Mouse (Mus musculus): ENCODE data around the gene Wap. TPM values are rescaled to one million over a fixed set of nuclear protein-coding genes. Genes with fewer than 3 reads are reported as not detected.

Wap gene
- not detected in 2 replicates for polyA plus RNA-seq (2011; ENCODE audit: insufficient read depth, insufficient read length, low replicate concordance, missing spikeins)

- TF ChIP-seq POLR2A (IDR thresholded peaks at IDR 0.05; ENCODE audit: borderline replicate concordance, control insufficient read depth, low read depth, low read length) (no peak), CTCF (IDR thresholded peaks at IDR 0.05; ENCODE audit: control insufficient read depth, insufficient read depth, low read length) (no peak)
- no peak within 1 kb of the TSS for H3K4me3 ChIP-seq (replicated peaks; ENCODE audit: control insufficient read depth, low read depth, low read length)
- H3K27ac ChIP-seq (ENCODE audit: control insufficient read depth, insufficient read depth, low read depth, low read length, poor library complexity), result no peak within 1 kb of the TSS
- 88% methylated on average over 4 of the region's 4 CpGs for WGBS
- no peaks in the 10 kb centered on the region for H3K4me1 ChIP-seq (ENCODE audit: control insufficient read depth, insufficient read depth, low read length)
Observed at GRCm38 (mm10) chr11:6638537-6638936, at the start of gene Wap. Wap (minus strand) TSS chr11:6638637.

- no peaks in the 10 kb centered on the region for H3K4me1 ChIP-seq (ENCODE audit: control insufficient read depth, insufficient read depth, low read length)
- H3K27ac ChIP-seq (ENCODE audit: control insufficient read depth, insufficient read depth, low read depth, low read length, poor library complexity), result no peak overlapping the region
- 62% methylated on average over 3 of the region's 3 CpGs for WGBS
- H3K4me3 ChIP-seq (replicated peaks; ENCODE audit: control insufficient read depth, low read depth, low read length), result no peak overlapping the region
- TF ChIP-seq POLR2A (IDR thresholded peaks at IDR 0.05; ENCODE audit: borderline replicate concordance, control insufficient read depth, low read depth, low read length), result no peak
- no peak for TF ChIP-seq CTCF (IDR thresholded peaks at IDR 0.05; ENCODE audit: control insufficient read depth, insufficient read depth, low read length)
Observed at GRCm38 (mm10) chr11:6684741-6685140, 46.3 kb upstream of the Wap start.

GRCm38 (mm10) chr11:6680397-6680818, 42.0 kb upstream of the Wap start:
- H3K4me3 ChIP-seq (replicated peaks; ENCODE audit: control insufficient read depth, low read depth, low read length), result no peak overlapping the region
- no peaks in the 10 kb centered on the region; the same call in 1 of the 2 replicates for H3K4me1 ChIP-seq (ENCODE audit: control insufficient read depth, insufficient read depth, low read length)
- TF ChIP-seq CTCF (IDR thresholded peaks at IDR 0.05; ENCODE audit: control insufficient read depth, insufficient read depth, low read length) (no peak), POLR2A (IDR thresholded peaks at IDR 0.05; ENCODE audit: borderline replicate concordance, control insufficient read depth, low read depth, low read length) (no peak)
- no peak overlapping the region for H3K27ac ChIP-seq (ENCODE audit: control insufficient read depth, insufficient read depth, low read depth, low read length, poor library complexity)
- 4% methylated on average over 10 of the region's 10 CpGs for WGBS

- no peak for TF ChIP-seq CTCF (IDR thresholded peaks at IDR 0.05; ENCODE audit: control insufficient read depth, insufficient read depth, low read length)
- TF ChIP-seq POLR2A (IDR thresholded peaks at IDR 0.05; ENCODE audit: borderline replicate concordance, control insufficient read depth, low read depth, low read length), result no peak
- 21% methylated on average over 17 of the region's 17 CpGs for WGBS
- H3K4me1 ChIP-seq (ENCODE audit: control insufficient read depth, insufficient read depth, low read length), result no peaks in the 10 kb centered on the region; the same call in 1 of the 2 replicates
- H3K4me3 ChIP-seq (replicated peaks; ENCODE audit: control insufficient read depth, low read depth, low read length), result peak overlapping the region; percentile 47
- no peak overlapping the region for H3K27ac ChIP-seq (ENCODE audit: control insufficient read depth, insufficient read depth, low read depth, low read length, poor library complexity)
Observed at GRCm38 (mm10) chr11:6679694-6680396, 41.4 kb upstream of the Wap start.

GRCm38 (mm10) chr11:6677530-6677929, 39.1 kb upstream of the Wap start:
- 40% methylated on average over 7 of the region's 7 CpGs for WGBS
- Histone ChIP-seq H3K4me1 (ENCODE audit: control insufficient read depth, insufficient read depth, low read length) (no peaks in the 10 kb centered on the region; the same call in 1 of the 2 replicates), H3K27ac (ENCODE audit: control insufficient read depth, insufficient read depth, low read depth, low read length, poor library complexity) (no peak overlapping the region), H3K4me3 (replicated peaks; ENCODE audit: control insufficient read depth, low read depth, low read length) (no peak overlapping the region)
- TF ChIP-seq CTCF (IDR thresholded peaks at IDR 0.05; ENCODE audit: control insufficient read depth, insufficient read depth, low read length) (peak; percentile 10; the same call in 1 of the 2 replicates), POLR2A (IDR thresholded peaks at IDR 0.05; ENCODE audit: borderline replicate concordance, control insufficient read depth, low read depth, low read length) (no peak)

- Histone ChIP-seq H3K4me1 (ENCODE audit: control insufficient read depth, insufficient read depth, low read length) (no peaks in the 10 kb centered on the region; the same call in 1 of the 2 replicates), H3K27ac (ENCODE audit: control insufficient read depth, insufficient read depth, low read depth, low read length, poor library complexity) (no peak overlapping the region; the same call in 1 of the 2 replicates), H3K4me3 (replicated peaks; ENCODE audit: control insufficient read depth, low read depth, low read length) (no peak overlapping the region)
- 86% methylated on average over 9 of the region's 9 CpGs for WGBS
- TF ChIP-seq CTCF (IDR thresholded peaks at IDR 0.05; ENCODE audit: control insufficient read depth, insufficient read depth, low read length) (no peak), POLR2A (IDR thresholded peaks at IDR 0.05; ENCODE audit: borderline replicate concordance, control insufficient read depth, low read depth, low read length) (no peak)
Observed at GRCm38 (mm10) chr11:6676641-6677040, 38.2 kb upstream of the Wap start.

- no peak overlapping the region for H3K27ac ChIP-seq (ENCODE audit: control insufficient read depth, insufficient read depth, low read depth, low read length, poor library complexity)
- H3K4me1 ChIP-seq (ENCODE audit: control insufficient read depth, insufficient read depth, low read length), result no peaks in the 10 kb centered on the region; the same call in 1 of the 2 replicates
- 39% methylated on average over 7 of the region's 7 CpGs for WGBS
- TF ChIP-seq CTCF (IDR thresholded peaks at IDR 0.05; ENCODE audit: control insufficient read depth, insufficient read depth, low read length), result no peak
- no peak for TF ChIP-seq POLR2A (IDR thresholded peaks at IDR 0.05; ENCODE audit: borderline replicate concordance, control insufficient read depth, low read depth, low read length)
- H3K4me3 ChIP-seq (replicated peaks; ENCODE audit: control insufficient read depth, low read depth, low read length), result no peak overlapping the region
Observed at GRCm38 (mm10) chr11:6675402-6675801, 37.0 kb upstream of the Wap start.

- no peak overlapping the region for H3K27ac ChIP-seq (ENCODE audit: control insufficient read depth, insufficient read depth, low read depth, low read length, poor library complexity)
- TF ChIP-seq POLR2A (IDR thresholded peaks at IDR 0.05; ENCODE audit: borderline replicate concordance, control insufficient read depth, low read depth, low read length) (no peak), CTCF (IDR thresholded peaks at IDR 0.05; ENCODE audit: control insufficient read depth, insufficient read depth, low read length) (no peak)
- 84% methylated on average over 9 of the region's 9 CpGs for WGBS
- H3K4me3 ChIP-seq (replicated peaks; ENCODE audit: control insufficient read depth, low read depth, low read length), result no peak overlapping the region
- no peaks in the 10 kb centered on the region; the same call in 1 of the 2 replicates for H3K4me1 ChIP-seq (ENCODE audit: control insufficient read depth, insufficient read depth, low read length)
Observed at GRCm38 (mm10) chr11:6674701-6675100, 36.3 kb upstream of the Wap start.
